Mouse (Mus musculus) forebrain, embryonic 12.5 days (tissue): ENCODE data around the gene Shank2. TPM values are rescaled to one million over a fixed set of nuclear protein-coding genes. Genes with fewer than 3 reads are reported as not detected.

ENCODE experiments used
- ATAC-seq: fragments of 200-750 bp; cut with Nextera tagmentation; 2 replicates; pipeline ENCODE4 v1.8.0; 2017; ENCODE audit warnings: moderate TSS enrichment; ENCODE audit not compliant: low FRiP score
- H3K27ac ChIP-seq: fragments of 300-500 bp; sonication (generic); 2 replicates; pipeline ENCODE4 v1.5.1; 2016; ENCODE audit warnings: mild to moderate bottlenecking
- H3K27me3 ChIP-seq: fragments of 300-500 bp; sonication (generic); 2 replicates; pipeline ENCODE4 v1.6.1; 2016; ENCODE audit warnings: mild to moderate bottlenecking
- H3K36me3 ChIP-seq: fragments of 300-500 bp; sonication (generic); replicated peaks from 2 replicates; pipeline ENCODE4 v1.6.1; 2016; ENCODE audit warnings: mild to moderate bottlenecking
- H3K4me1 ChIP-seq: fragments of 300-500 bp; sonication (generic); 2 replicates; pipeline ENCODE4 v1.6.1; 2016
- H3K4me2 ChIP-seq: fragments of 300-500 bp; sonication (generic); 2 replicates; pipeline ENCODE4 v1.6.1; 2016; ENCODE audit warnings: mild to moderate bottlenecking, moderate library complexity
- H3K4me3 ChIP-seq: fragments of 300-500 bp; sonication (generic); replicated peaks from 2 replicates; pipeline ENCODE4 v1.5.1; 2016; ENCODE audit warnings: mild to moderate bottlenecking
- H3K9ac ChIP-seq: fragments of 300-500 bp; sonication (generic); 2 replicates; pipeline ENCODE4 v1.6.1; 2016; ENCODE audit warnings: mild to moderate bottlenecking
- H3K9me3 ChIP-seq: fragments of 300-500 bp; sonication (generic); 2 replicates; pipeline ENCODE4 v1.6.1; 2016
- WGBS: fragments of 180-500 bp; shearing (Covaris S2); methylation state at CpG from one replicate; pipeline ENCODE4 v1.1.7; 2016; 5-methylcytosine and 5-hydroxymethylcytosine counted together
- polyA plus RNA-seq: library from polyadenylated mRNA; unstranded; fragments of >200 nt; fragmentation: Nextera tagmentation; extraction: Ambion mirVana; gene quantifications from 2 replicates; pipeline ENCODE4 v1.2.1, GENCODE M21; 2016

The Shank2 gene
- polyA plus RNA-seq, result 2.8 and 3.0 TPM in 2 replicates

DNA sequence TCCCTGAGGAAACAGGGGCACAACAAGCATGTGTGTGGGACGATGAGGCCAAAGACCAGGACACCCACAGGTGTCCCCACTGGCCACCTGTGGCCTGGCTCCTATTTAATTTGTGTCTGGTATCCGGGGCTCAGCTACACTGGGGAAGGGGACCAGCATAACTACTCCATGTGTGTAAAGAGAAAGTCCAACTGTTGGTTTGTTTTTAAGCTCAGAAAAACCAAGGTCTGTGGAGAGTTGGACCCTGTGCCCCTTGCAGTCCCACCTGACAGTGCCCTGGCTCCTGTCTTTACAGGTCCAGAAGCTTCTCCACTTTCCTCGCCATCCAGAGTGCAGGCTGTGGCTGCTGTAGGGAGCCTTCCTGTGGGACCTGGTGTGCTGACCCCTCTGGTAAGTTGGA is at the start of gene Shank2:
Shank2 (plus strand) TSS at position 301 of the 400 bp plus-strand sequence.
- no peak for ATAC-seq

DNA sequence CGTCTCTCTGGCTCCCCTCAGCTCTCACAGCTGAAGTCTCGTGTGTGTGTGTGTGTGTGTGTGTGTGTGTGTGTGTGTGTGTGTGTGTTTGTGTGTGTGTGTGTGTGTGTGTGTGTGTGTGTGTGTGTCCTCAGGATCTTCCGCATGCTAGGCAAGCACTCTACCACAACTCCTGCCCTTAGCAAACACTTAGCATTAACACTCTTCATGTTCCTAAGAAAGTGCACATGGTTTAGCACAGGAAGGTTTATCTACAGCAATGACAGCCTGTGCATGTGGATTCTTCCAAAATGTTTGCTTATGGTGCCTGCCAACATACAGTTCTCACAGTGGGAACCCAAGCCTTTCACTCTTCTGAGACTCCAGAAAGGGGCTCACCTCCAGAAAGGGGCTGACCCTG is 49.6 kb upstream of the Shank2 start:
- Histone ChIP-seq H3K27ac (no peak overlapping the region), H3K4me1 (no peaks in the 10 kb centered on the region), H3K4me2 (no peak overlapping the region), H3K9ac (no peak overlapping the region), H3K4me3 (no peak overlapping the region), H3K36me3 (no peaks in the 10 kb centered on the region), H3K27me3 (no peaks in the 10 kb centered on the region), H3K9me3 (no peaks in the 10 kb centered on the region)
- 60% methylated on average over 2 of the region's 3 CpGs for WGBS
- ATAC-seq, result no peak

More for the DNA sequence above, at the start of gene Shank2:
- 69% methylated on average over 3 of the region's 3 CpGs for WGBS
- H3K9ac ChIP-seq, result no peak within 1 kb of the TSS
- no peak within 1 kb of the TSS for H3K27ac ChIP-seq
- peaks cover 5% of the 10 kb centered on the region for H3K9me3 ChIP-seq
- H3K4me1 ChIP-seq, result no peaks in the 10 kb centered on the region
- H3K4me3 ChIP-seq, result no peak within 1 kb of the TSS
- 0 out of 2 replicates have a peak, but pooled peaks cover 2% of the 10 kb centered on the region for H3K27me3 ChIP-seq
- no peaks in the 10 kb centered on the region for H3K36me3 ChIP-seq
- no peak within 1 kb of the TSS for H3K4me2 ChIP-seq

DNA sequence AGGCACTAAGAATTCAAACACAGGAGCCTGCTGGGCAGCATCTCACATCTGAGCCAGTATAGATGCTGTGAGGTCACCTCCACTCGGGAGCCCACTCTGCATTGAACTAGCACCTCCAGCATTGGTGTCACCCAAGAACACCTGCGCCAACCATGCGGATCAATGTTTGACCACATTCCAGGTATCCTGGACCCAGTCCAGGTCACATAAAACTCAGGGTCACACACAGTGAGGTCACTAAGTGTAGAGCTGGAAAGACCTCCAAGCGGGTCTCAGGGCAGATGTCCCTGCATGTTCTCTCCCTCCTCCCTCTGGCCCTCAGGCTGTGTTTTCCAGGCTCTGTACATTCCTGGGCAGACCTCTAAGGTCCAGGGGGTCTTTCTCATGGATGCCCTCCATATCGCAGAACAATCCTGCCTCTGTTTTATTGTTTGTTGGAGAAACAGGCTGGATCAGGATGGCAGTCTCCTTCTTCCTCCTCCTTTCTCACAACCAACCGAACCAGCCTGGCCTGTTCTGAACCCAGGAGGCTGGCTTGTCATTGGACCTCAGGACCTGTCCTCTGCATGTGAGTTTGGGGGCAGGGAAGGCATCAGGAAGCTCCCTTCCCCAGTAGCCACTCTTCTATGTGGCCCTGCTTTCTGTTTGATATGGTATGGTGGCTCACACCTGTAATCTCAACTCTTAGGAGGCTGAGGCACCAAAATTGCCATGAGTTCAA is 45.0 kb upstream of the Shank2 start:
- Histone ChIP-seq H3K27ac (no peak overlapping the region), H3K9ac (no peak overlapping the region), H3K4me2 (no peak overlapping the region), H3K27me3 (no peaks in the 10 kb centered on the region), H3K9me3 (peaks cover 5% of the 10 kb centered on the region; the same call in 1 of the 2 replicates), H3K4me3 (no peak overlapping the region), H3K4me1 (no peaks in the 10 kb centered on the region), H3K36me3 (no peaks in the 10 kb centered on the region)
- ATAC-seq, result no peak
- WGBS, result 87% methylated on average over 6 of the region's 6 CpGs

DNA sequence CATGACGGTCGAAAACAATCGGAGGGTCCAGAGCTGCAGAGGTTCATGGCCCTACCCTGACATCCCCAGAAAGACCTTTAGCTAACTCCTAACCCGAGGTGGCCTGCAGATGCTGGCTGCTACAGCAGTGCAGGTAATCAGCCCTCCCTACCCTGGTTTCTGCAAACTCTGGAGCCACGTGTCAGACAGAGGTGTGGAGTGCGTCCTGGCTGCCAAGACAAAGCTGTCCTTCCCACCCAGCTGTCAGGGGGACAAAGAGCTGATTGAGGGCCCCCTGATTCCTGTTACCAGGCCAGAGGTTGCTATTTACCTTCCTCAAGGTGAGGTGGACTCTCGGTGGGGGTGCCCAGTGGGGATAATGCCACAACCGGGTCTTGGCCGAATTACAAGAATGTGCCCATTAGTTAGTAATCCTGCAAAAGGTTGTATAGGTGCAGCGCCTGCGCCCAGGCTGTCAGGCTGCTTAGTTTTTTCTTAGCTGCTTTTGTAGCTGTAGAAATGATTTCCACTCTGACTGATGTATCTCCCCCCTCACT is 43.6 kb upstream of the Shank2 start:
- Histone ChIP-seq H3K4me3 (no peak overlapping the region), H3K27me3 (no peaks in the 10 kb centered on the region), H3K4me1 (no peaks in the 10 kb centered on the region), H3K9ac (no peak overlapping the region), H3K36me3 (no peaks in the 10 kb centered on the region), H3K27ac (no peak overlapping the region), H3K4me2 (no peak overlapping the region), H3K9me3 (peaks cover 5% of the 10 kb centered on the region; the same call in 1 of the 2 replicates)
- ATAC-seq, result no peak
- WGBS, result 61% methylated on average over 11 of the region's 11 CpGs

DNA sequence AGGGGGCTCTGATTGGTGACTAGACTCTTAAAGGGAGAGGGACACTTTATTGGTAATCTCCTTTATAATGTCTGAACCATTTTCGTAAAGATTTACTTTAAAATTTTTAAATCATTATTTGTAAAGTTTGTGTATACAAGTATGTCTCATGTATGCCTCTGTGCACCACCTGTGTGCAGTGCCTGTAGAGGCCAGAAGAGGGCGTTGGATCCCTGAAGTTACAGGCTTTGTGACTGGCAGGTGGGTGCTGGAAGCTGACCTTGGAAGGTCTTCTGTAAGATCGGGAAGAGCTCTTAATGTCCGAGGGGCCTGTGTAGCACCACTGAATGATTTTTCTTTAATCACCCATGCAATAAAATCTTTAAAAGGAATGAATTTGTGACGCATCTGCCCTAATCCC is 37.9 kb upstream of the Shank2 start:
- 86% methylated on average over 5 of the region's 5 CpGs for WGBS
- no peak overlapping the region for H3K9ac ChIP-seq
- H3K27me3 ChIP-seq, result no peaks in the 10 kb centered on the region
- H3K27ac ChIP-seq, result no peak overlapping the region
- no peak overlapping the region for H3K4me3 ChIP-seq
- H3K9me3 ChIP-seq, result peaks cover 5% of the 10 kb centered on the region; the same call in 1 of the 2 replicates
- H3K4me2 ChIP-seq, result no peak overlapping the region
- ATAC-seq, result no peak
- H3K4me1 ChIP-seq, result no peaks in the 10 kb centered on the region
- no peaks in the 10 kb centered on the region for H3K36me3 ChIP-seq

DNA sequence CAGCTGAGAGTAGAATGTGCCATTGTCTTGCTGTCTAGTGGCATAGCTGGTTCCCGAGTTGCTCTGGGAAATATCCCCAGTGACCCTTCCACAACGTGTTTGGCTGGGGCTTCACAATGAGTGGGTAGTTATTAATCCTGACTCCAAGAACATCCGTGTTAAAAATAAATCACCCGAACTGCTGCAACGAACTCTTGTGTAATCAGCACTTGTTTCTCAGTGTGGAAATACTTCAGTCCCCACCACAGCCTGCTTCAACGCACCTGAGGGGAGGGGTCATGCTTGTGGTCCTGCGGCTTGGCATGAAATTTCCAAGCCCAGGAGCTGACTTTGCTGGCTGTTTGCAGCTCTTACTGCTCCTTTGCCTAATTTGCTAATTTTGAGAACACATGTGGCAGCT is 35.1 kb upstream of the Shank2 start:
- Histone ChIP-seq H3K27ac (no peak overlapping the region), H3K27me3 (no peaks in the 10 kb centered on the region), H3K9ac (no peak overlapping the region), H3K9me3 (no peaks in the 10 kb centered on the region), H3K4me1 (no peaks in the 10 kb centered on the region), H3K4me2 (no peak overlapping the region), H3K36me3 (no peaks in the 10 kb centered on the region), H3K4me3 (no peak overlapping the region)
- no peak for ATAC-seq
- WGBS, result 88% methylated on average over 7 of the region's 7 CpGs

DNA sequence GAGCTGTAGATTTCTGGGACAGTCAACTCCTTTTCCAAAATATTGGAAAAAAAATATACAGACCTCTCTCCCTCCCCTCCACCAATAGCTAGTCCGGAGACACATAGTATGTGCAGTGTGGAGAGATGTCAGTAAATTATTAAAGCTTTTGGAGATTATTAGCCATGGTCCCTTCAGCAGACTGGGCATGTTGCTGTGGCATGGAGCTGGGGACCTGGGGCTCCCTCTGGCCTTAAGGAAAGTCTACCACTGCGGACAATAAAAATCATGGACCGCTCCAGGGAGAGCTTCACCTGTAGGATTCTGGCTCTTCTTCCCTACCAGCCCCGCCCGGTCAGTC is 24.3 kb upstream of the Shank2 start:
- H3K36me3 ChIP-seq, result no peaks in the 10 kb centered on the region
- H3K4me3 ChIP-seq, result peak overlapping the region; percentile 53
- peak overlapping the region; percentile 93 for H3K4me2 ChIP-seq
- no peaks in the 10 kb centered on the region for H3K9me3 ChIP-seq
- no peak overlapping the region for H3K9ac ChIP-seq
- ATAC-seq, result no peak
- peaks cover 84% of the 10 kb centered on the region for H3K27me3 ChIP-seq
- H3K27ac ChIP-seq, result no peak overlapping the region
- peaks cover 21% of the 10 kb centered on the region for H3K4me1 ChIP-seq
- WGBS, result 12% methylated on average over 5 of the region's 5 CpGs

DNA sequence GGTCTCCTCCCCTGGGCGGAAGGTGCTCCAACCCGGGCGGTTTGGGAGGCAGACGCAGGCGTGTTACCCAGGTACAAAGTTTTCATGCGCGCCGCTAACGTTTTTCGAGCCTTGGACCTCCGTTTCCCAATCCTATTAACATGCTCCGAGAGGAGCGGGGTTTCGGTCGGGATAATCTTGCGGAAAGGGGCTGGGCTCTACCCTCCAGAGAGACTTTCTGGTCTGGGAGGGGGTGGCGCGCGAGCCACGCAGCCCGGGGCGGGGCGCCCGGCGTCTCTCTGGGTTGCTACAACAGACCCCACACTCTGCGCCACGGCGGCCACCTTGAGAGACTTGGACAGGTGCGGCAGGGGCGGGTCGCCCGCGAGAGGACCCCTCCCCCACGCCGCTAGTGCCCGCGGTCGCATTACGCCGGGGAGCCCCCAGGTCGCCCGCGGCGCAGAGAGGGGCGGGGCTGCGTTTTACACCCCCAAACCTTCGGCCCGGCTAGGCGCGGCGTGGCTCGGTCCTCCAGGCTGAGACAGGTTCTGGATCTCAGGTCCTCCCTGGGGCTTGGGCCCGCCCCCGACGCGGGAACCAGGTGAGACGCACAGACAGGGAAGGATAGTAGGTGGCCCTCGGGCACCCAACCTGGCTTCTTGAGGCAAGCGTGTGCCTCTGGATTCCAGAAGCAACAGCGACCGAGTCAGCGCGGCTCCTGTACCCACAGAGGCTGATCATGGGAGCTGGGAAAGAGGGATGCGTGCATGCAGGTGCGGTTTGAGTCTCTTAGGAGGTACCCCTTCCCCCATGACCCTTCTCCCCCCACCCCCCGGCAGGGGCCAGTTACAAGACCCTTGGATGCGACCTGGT is 23.7 kb upstream of the Shank2 start:
- Histone ChIP-seq H3K4me2 (peak overlapping the region; percentile 93), H3K36me3 (no peaks in the 10 kb centered on the region), H3K9ac (peak overlapping the region; percentile 51), H3K4me1 (peaks cover 21% of the 10 kb centered on the region), H3K27me3 (peaks cover 85% of the 10 kb centered on the region), H3K4me3 (peak overlapping the region; percentile 53), H3K9me3 (no peaks in the 10 kb centered on the region), H3K27ac (no peak overlapping the region)
- under 1% methylated on average over 65 of the region's 67 CpGs for WGBS
- ATAC-seq, result peak; percentile 53; the same call in 1 of the 2 replicates

DNA sequence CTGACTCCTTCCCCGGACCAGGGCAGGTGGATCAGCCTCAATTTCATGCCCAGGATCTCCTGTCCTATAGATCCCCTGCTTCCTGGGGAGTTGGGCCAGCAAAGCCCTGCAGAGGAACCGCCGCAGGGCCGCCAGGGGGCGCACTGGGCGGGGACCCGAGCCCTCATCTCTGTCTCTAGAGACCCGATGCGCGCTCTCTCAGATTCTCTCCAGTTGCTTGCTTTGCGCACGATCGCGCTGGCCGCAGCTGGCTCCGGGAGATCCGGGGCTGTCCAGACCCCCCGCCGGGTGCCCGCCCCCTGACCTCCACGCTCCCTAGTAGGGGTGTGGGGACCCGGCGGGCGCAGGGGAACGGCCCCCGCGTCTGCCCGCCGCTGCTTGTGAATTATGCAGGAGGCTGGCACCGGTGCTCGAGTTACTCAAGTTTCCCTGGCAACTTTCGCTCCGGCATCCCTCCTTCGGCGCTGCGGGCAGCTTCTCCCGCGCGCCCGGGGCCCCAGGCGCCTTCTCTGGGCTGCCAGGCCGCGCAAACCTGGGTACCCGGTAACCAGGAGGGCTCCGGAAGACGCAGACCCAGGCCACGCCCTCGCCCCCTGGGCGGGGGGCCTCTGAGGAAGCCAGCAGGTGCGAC is 22.9 kb upstream of the Shank2 start:
- under 1% methylated on average over 44 of the region's 50 CpGs for WGBS
- peaks cover 21% of the 10 kb centered on the region for H3K4me1 ChIP-seq
- H3K36me3 ChIP-seq, result no peaks in the 10 kb centered on the region
- peak overlapping the region; percentile 93 for H3K4me2 ChIP-seq
- H3K27ac ChIP-seq, result no peak overlapping the region
- H3K27me3 ChIP-seq, result peaks cover 78% of the 10 kb centered on the region
- H3K9ac ChIP-seq, result peak overlapping the region; percentile 43
- peak overlapping the region; percentile 53 for H3K4me3 ChIP-seq
- H3K9me3 ChIP-seq, result no peaks in the 10 kb centered on the region
- ATAC-seq, result peak; percentile 78; the same call in 1 of the 2 replicates

DNA sequence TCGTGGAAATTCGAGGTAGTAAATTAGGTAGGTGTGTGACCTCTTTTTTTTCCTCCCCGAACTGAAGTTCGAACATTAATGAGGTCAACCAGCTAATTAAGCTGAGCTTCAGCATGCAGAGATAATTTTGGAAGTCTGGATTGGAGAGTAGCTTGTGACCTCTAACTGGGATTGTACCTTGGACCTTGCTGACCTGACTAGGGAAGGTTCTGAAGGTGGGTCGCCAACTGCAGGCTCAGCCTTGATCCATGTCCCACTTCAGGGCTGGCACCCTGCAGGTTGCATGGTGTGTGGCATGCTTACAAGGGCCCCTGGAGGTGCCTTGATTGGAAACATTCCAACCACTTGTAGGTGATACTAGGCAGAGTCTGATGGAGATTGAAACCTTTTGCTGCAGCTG is 21.7 kb upstream of the Shank2 start:
- Histone ChIP-seq H3K27me3 (peaks cover 75% of the 10 kb centered on the region), H3K27ac (no peak overlapping the region), H3K4me3 (no peak overlapping the region), H3K4me1 (peaks cover 21% of the 10 kb centered on the region), H3K9me3 (no peaks in the 10 kb centered on the region), H3K36me3 (no peaks in the 10 kb centered on the region), H3K9ac (no peak overlapping the region), H3K4me2 (no peak overlapping the region)
- 57% methylated on average over 5 of the region's 5 CpGs for WGBS
- no peak for ATAC-seq

DNA sequence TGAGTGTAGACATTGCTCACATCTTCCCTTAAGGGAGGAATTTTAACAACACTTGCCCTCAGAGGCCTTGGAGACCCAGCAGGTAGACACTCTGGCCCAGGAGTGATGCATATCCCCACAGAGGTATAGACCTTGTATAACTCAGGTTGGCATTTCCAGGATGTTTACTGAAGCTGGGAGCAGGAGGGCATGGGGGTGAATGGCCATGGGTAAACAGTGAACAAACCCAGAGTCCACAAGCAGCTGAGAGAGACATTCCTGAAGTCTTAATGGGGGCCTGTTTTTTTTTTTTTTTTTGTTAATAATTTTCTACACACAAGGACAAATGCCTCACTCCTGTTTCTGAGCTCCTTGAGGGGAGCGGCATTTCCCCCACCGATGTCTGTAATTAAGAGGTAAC is 15.4 kb upstream of the Shank2 start:
- Histone ChIP-seq H3K4me1 (no peaks in the 10 kb centered on the region), H3K36me3 (no peaks in the 10 kb centered on the region), H3K9me3 (no peaks in the 10 kb centered on the region), H3K9ac (no peak overlapping the region), H3K4me3 (no peak overlapping the region), H3K27me3 (peaks cover 12% of the 10 kb centered on the region), H3K27ac (no peak overlapping the region), H3K4me2 (no peak overlapping the region)
- WGBS, result 97% methylated on average over 2 of the region's 2 CpGs
- no peak for ATAC-seq

DNA sequence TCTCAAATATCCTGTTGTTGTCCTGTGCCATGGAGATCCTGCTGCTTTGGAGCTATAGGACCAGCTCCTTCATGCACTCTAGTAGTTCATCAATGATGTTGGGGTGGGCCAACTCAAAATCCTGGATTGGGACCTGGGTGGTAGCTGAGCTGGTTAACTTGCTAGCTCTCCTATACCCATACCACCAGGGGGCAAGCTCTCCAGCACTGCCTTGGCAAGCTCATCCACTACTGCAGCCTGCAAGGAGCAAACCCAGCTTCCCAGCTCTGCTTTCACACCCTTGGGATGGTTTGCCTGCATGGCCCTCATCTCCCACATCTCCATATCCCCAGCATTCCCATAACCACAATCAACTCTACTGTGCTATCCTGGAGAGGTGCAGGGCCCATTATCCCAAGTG is 10.6 kb upstream of the Shank2 start:
- Histone ChIP-seq H3K9me3 (no peaks in the 10 kb centered on the region), H3K36me3 (no peaks in the 10 kb centered on the region), H3K4me2 (no peak overlapping the region), H3K4me1 (no peaks in the 10 kb centered on the region), H3K4me3 (no peak overlapping the region), H3K9ac (no peak overlapping the region), H3K27me3 (no peaks in the 10 kb centered on the region), H3K27ac (no peak overlapping the region)
- no peak for ATAC-seq
